Mouse (Mus musculus) MEL (cell line): ENCODE measurements around the gene Cyp27a1. TPM values are rescaled to one million over a fixed set of nuclear protein-coding genes. Genes with fewer than 3 reads are reported as not detected.

ENCODE experiments used
- DNase-seq: peaks from one replicate; pipeline ENCODE4 v3.0.0; 2011; ENCODE audit warnings: low read depth, low spot score
- H3K27ac ChIP-seq: 2 replicates; pipeline ENCODE4 v1.5.1; 2012; ENCODE audit warnings: low read depth, mild to moderate bottlenecking, control low read depth, low read length, moderate library complexity; ENCODE audit not compliant: control insufficient read depth
- H3K27me3 ChIP-seq, 2 experiments: fragments of 150-350 bp in 1 of 2; sonication (generic) in 1 of 2; 2 replicates each; pipeline ENCODE4 v1.6.1; 2012; ENCODE audit warnings: low read length in 2 of 2, mild to moderate bottlenecking in 2 of 2, improper control_type of control experiment in 1 of 2, moderate library complexity in 1 of 2; ENCODE audit not compliant: insufficient read depth in 2 of 2, control insufficient read depth in 1 of 2
- H3K36me3 ChIP-seq, 2 experiments: 2 replicates each; pipeline ENCODE4 v1.6.1; 2012 to 2014; ENCODE audit warnings: low read length in 2 of 2, improper control_type of control experiment in 1 of 2, inconsistent platforms in 1 of 2, mild to moderate bottlenecking in 1 of 2; ENCODE audit not compliant: insufficient read depth in 2 of 2, control insufficient read depth in 1 of 2
- H3K4me1 ChIP-seq, 2 experiments: fragments of 150-350 bp in 1 of 2; sonication (generic) in 1 of 2; 2 replicates each; pipeline ENCODE4 v1.6.1; 2012; ENCODE audit warnings: low read length in 2 of 2, improper control_type of control experiment in 1 of 2, mild to moderate bottlenecking in 1 of 2; ENCODE audit not compliant: insufficient read depth in 2 of 2, control insufficient read depth in 1 of 2
- H3K4me3 ChIP-seq, 2 experiments: fragments of 150-350 bp in 1 of 2; sonication (generic) in 1 of 2; 2 replicates each; pipeline ENCODE4 v1.5.1; 2012; ENCODE audit warnings: low read depth in 2 of 2, low read length in 2 of 2, mild to moderate bottlenecking in 2 of 2, moderate library complexity in 2 of 2, control low read depth in 1 of 2, improper control_type of control experiment in 1 of 2; ENCODE audit not compliant: control insufficient read depth in 1 of 2, insufficient read depth in 1 of 2
- H3K79me2 ChIP-seq: 2 replicates; pipeline ENCODE4 v1.6.1; 2012; ENCODE audit warnings: mild to moderate bottlenecking, low read length, moderate library complexity; ENCODE audit not compliant: control insufficient read depth, poor library complexity, insufficient read depth
- H3K9ac ChIP-seq: 2 replicates; pipeline ENCODE4 v1.6.1; 2012; ENCODE audit warnings: low read depth, mild to moderate bottlenecking, control low read depth, low read length, moderate library complexity; ENCODE audit not compliant: control insufficient read depth, poor library complexity, severe bottlenecking
- H3K9me3 ChIP-seq: fragments of 150-350 bp; sonication (generic); replicated peaks from 2 replicates; pipeline ENCODE4 v1.6.1; 2012; ENCODE audit warnings: mild to moderate bottlenecking, low read length, improper control_type of control experiment, moderate library complexity; ENCODE audit not compliant: insufficient read depth
- CHD1 ChIP-seq: IDR thresholded peaks from 2 replicates; pipeline ENCODE4 v1.6.1; 2012; ENCODE audit warnings: low read depth, mild to moderate bottlenecking, inconsistent platforms, low read length, improper control_type of control experiment
- CHD2 ChIP-seq: IDR thresholded peaks from 2 replicates; pipeline ENCODE4 v1.6.1; 2011; ENCODE audit warnings: low read length, improper control_type of control experiment
- CTCF ChIP-seq, 3 experiments: IDR thresholded peaks in 2 of 3; conservative IDR thresholded peaks in 1 of 3; 2 replicates each; pipeline ENCODE4 v1.5.1; 2011 to 2012; ENCODE audit warnings: low read length in 3 of 3, low read depth in 2 of 3, mild to moderate bottlenecking in 2 of 3, improper control_type of control experiment in 1 of 3, inconsistent platforms in 1 of 3, mixed read lengths in 1 of 3, moderate library complexity in 1 of 3; ENCODE audit not compliant: control insufficient read depth in 1 of 3, insufficient read depth in 1 of 3, poor library complexity in 1 of 3, severe bottlenecking in 1 of 3
- E2F4 ChIP-seq: IDR thresholded peaks from 2 replicates; pipeline ENCODE4 v1.6.1; 2011; ENCODE audit warnings: low read depth, low read length, improper control_type of control experiment, borderline replicate concordance
- ELF1 ChIP-seq: IDR thresholded peaks from 2 replicates; pipeline ENCODE4 v1.6.1; 2014; ENCODE audit warnings: low read depth, mild to moderate bottlenecking, inconsistent platforms, low read length, improper control_type of control experiment, moderate library complexity
- JUND ChIP-seq: IDR thresholded peaks from 2 replicates; pipeline ENCODE4 v1.6.1; 2011; ENCODE audit warnings: low read depth, mild to moderate bottlenecking, improper control_type of control experiment, low read length
- MAZ ChIP-seq: IDR thresholded peaks from 2 replicates; pipeline ENCODE4 v1.6.1; 2012; ENCODE audit warnings: low read depth, mild to moderate bottlenecking, inconsistent platforms, low read length, improper control_type of control experiment
- MEF2A ChIP-seq: IDR thresholded peaks from 2 replicates; pipeline ENCODE4 v1.6.1; 2014; ENCODE audit warnings: low read depth, mild to moderate bottlenecking, inconsistent platforms, low read length, improper control_type of control experiment; ENCODE audit not compliant: poor library complexity, insufficient replicate concordance, severe bottlenecking; ENCODE audit errors: extremely low read depth
- MYB ChIP-seq: IDR thresholded peaks from 2 replicates; pipeline ENCODE4 v1.6.1; 2011; ENCODE audit warnings: mild to moderate bottlenecking, low read depth, low read length, improper control_type of control experiment
- NRF1 ChIP-seq: IDR thresholded peaks from 2 replicates; pipeline ENCODE4 v1.6.1; 2014; ENCODE audit warnings: low read depth, mild to moderate bottlenecking, inconsistent platforms, low read length, improper control_type of control experiment, moderate library complexity; ENCODE audit not compliant: poor library complexity, insufficient read depth, severe bottlenecking
- POLR2A ChIP-seq, 2 experiments: IDR thresholded peaks; 2 replicates each; pipeline ENCODE4 v1.6.1; 2011 to 2012; ENCODE audit warnings: low read length in 2 of 2, mild to moderate bottlenecking in 2 of 2, control low read depth in 1 of 2, improper control_type of control experiment in 1 of 2, low read depth in 1 of 2, moderate library complexity in 1 of 2; ENCODE audit not compliant: control insufficient read depth in 1 of 2, insufficient read depth in 1 of 2, poor library complexity in 1 of 2
- SIN3A ChIP-seq: IDR thresholded peaks from 2 replicates; pipeline ENCODE4 v1.6.1; 2012; ENCODE audit warnings: low read length, improper control_type of control experiment, inconsistent platforms
- TAL1 ChIP-seq: IDR thresholded peaks from 2 replicates; pipeline ENCODE4 v1.6.1; 2012; ENCODE audit warnings: mild to moderate bottlenecking, inconsistent platforms, low read length, moderate library complexity, mixed read lengths
- USF1 ChIP-seq: IDR thresholded peaks from 2 replicates; pipeline ENCODE4 v1.6.1; 2014; ENCODE audit warnings: low read depth, mild to moderate bottlenecking, inconsistent platforms, low read length, improper control_type of control experiment, moderate library complexity
- ZC3H11A ChIP-seq: IDR thresholded peaks from 2 replicates; pipeline ENCODE4 v1.6.1; 2012; ENCODE audit warnings: low read depth, mild to moderate bottlenecking, inconsistent platforms, low read length, improper control_type of control experiment
- ZNF384 ChIP-seq: IDR thresholded peaks from 2 replicates; pipeline ENCODE4 v1.6.1; 2012; ENCODE audit warnings: low read depth, mild to moderate bottlenecking, inconsistent platforms, low read length, improper control_type of control experiment
- polyA plus RNA-seq, 2 experiments: library from polyadenylated mRNA; stranded (reverse) in 1 of 2; unstranded in 1 of 2; fragments of >175 nt in 1 of 2; fragments of >200 nt in 1 of 2; gene quantifications; 2 replicates each; pipeline versions ENCODE4 v1.2.1 to v1.2.4; 2012; ENCODE audit warnings: low replicate concordance in 2 of 2, low read depth in 1 of 2; ENCODE audit not compliant: insufficient read length in 2 of 2, insufficient read depth in 1 of 2, missing spikeins in 1 of 2
- total RNA-seq: library from RNA; depleted of rRNA; stranded (reverse); fragments of 300-350 nt; gene quantifications from 2 replicates; pipeline ENCODE4 v1.2.3, GENCODE M21; 2012

Cyp27a1 gene
- total and polyA plus RNA-seq, 3 experiments = not detected

GRCm38 (mm10) chr1:74773136-74773535 is 59.8 kb downstream of the Cyp27a1 start:
- Histone ChIP-seq H3K36me3 (no peaks in the 10 kb centered on the region), H3K4me3 (no peak overlapping the region), H3K9ac (no peak overlapping the region)

GRCm38 (mm10) chr1:74774062-74774461 is 60.7 kb downstream of the Cyp27a1 start:
- no peak overlapping the region for H3K27ac ChIP-seq
- no peak for DNase-seq
- H3K4me3 ChIP-seq = no peak overlapping the region
- H3K4me1 ChIP-seq = peaks cover 0 to 3% of the 10 kb centered on the region in 2 experiments; a peak in 1 of 4 replicates
- no peaks in the 10 kb centered on the region for H3K9me3 ChIP-seq
- H3K27me3 ChIP-seq = peaks cover 0 to 3% of the 10 kb centered on the region in 2 experiments; a peak in 1 of 4 replicates
- H3K36me3 ChIP-seq = no peaks in the 10 kb centered on the region
- no peak overlapping the region for H3K9ac ChIP-seq
- no peaks in the 10 kb centered on the region for H3K79me2 ChIP-seq
- TF ChIP-seq SIN3A (no peak), CHD2 (no peak), CTCF (IDR thresholded peaks at IDR 0.05 in 2 of 3, conservative IDR thresholded peaks at IDR 0.05 in 1 of 3; ENCODE audit: control insufficient read depth in 1 of 3, insufficient read depth in 1 of 3, low read depth in 2 of 3, low read length in 3 of 3, poor library complexity in 1 of 3, severe bottlenecking in 1 of 3) (no peak), MYB (no peak), POLR2A (IDR thresholded peaks at IDR 0.05; ENCODE audit: control insufficient read depth in 1 of 2, insufficient read depth in 1 of 2, low read depth in 1 of 2, low read length in 2 of 2, poor library complexity in 1 of 2) (no peak), USF1 (no peak), JUND (no peak), ELF1 (no peak), NRF1 (no peak), ZNF384 (no peak), MEF2A (no peak), ZC3H11A (no peak)

More at GRCm38 (mm10) chr1:74773136-74773535, 59.8 kb downstream of the Cyp27a1 start:
- TF ChIP-seq E2F4 (peak; percentile 69; the same call in 1 of the 2 replicates), CHD1 (no peak), MAZ (0 out of 2 replicates have a peak, but pooled peaks have one; percentile 51), CHD2 (no peak)
- Histone ChIP-seq H3K27me3 (no peaks in the 10 kb centered on the region; a peak in 1 of 4 replicates), H3K79me2 (no peaks in the 10 kb centered on the region), H3K4me1 (peaks cover 0 to 8% of the 10 kb centered on the region in 2 experiments; a peak in 1 of 4 replicates), H3K27ac (no peak overlapping the region), H3K9me3 (no peaks in the 10 kb centered on the region)
- DNase-seq = peak; percentile 92

GRCm38 (mm10) chr1:74775816-74776215 is 62.4 kb downstream of the Cyp27a1 start:
- peaks cover 3 to 4% of the 10 kb centered on the region in 2 experiments; a peak in 3 of 4 replicates for H3K27me3 ChIP-seq
- no peak for DNase-seq

More at GRCm38 (mm10) chr1:74775816-74776215, 62.4 kb downstream of the Cyp27a1 start:
- Histone ChIP-seq H3K4me3 (no peak overlapping the region), H3K27ac (no peak overlapping the region), H3K9ac (no peak overlapping the region), H3K9me3 (no peaks in the 10 kb centered on the region), H3K4me1 (peaks cover 0 to 3% of the 10 kb centered on the region in 2 experiments; a peak in 1 of 4 replicates), H3K79me2 (no peaks in the 10 kb centered on the region), H3K36me3 (no peaks in the 10 kb centered on the region)
- TF ChIP-seq TAL1 (no peak), CTCF (IDR thresholded peaks at IDR 0.05 in 2 of 3, conservative IDR thresholded peaks at IDR 0.05 in 1 of 3; ENCODE audit: control insufficient read depth in 1 of 3, insufficient read depth in 1 of 3, low read depth in 2 of 3, low read length in 3 of 3, poor library complexity in 1 of 3, severe bottlenecking in 1 of 3) (peak in 2 of 3 experiments; percentile 42 to 57; a peak in 5 of 6 replicates)
